Mouse (Mus musculus): ENCODE measurements around the gene Ccdc42.
A peak's percentile ranks its signal among the peaks of the same experiment; 100 is the strongest.

Gene Ccdc42

GRCm38 (mm10) chr11:68585890-68586289, 931 bp upstream of the Ccdc42 start:
- DNase-seq (ENCODE audit: low read depth, low spot score) = peak; percentile 32

GRCm38 (mm10) chr11:68589055-68589809, 2.4 kb downstream of the Ccdc42 start:
- DNase-seq (ENCODE audit: low read depth, low spot score) = peak; percentile 79

- DNase-seq (ENCODE audit: low read depth, low spot score) = no peak
Observed at GRCm38 (mm10) chr11:68591708-68592107, 4.9 kb downstream of the Ccdc42 start.

- no peak for DNase-seq (ENCODE audit: low read depth, low spot score)
Observed at GRCm38 (mm10) chr11:68593247-68593646, 6.4 kb downstream of the Ccdc42 start.

GRCm38 (mm10) chr11:68597912-68598311, 11.1 kb downstream of the Ccdc42 start:
- no peak for DNase-seq (ENCODE audit: low read depth, low spot score)

- no peak for DNase-seq (ENCODE audit: low read depth, low spot score)
Observed at GRCm38 (mm10) chr11:68600551-68601021, 13.8 kb downstream of the Ccdc42 start.

- no peak for DNase-seq (ENCODE audit: low read depth, low spot score)
Observed at GRCm38 (mm10) chr11:68601486-68601991, 14.7 kb downstream of the Ccdc42 start.

- peak; percentile 27 for DNase-seq (ENCODE audit: low read depth, low spot score)
Observed at GRCm38 (mm10) chr11:68602200-68602931, 15.5 kb downstream of the Ccdc42 start.

GRCm38 (mm10) chr11:68607046-68607445, 20.2 kb downstream of the Ccdc42 start:
- no peak for DNase-seq (ENCODE audit: low read depth, low spot score)

- no peak for DNase-seq (ENCODE audit: low read depth, low spot score)
Observed at GRCm38 (mm10) chr11:68609910-68610566, 23.2 kb downstream of the Ccdc42 start.

- DNase-seq (ENCODE audit: low read depth, low spot score) = no peak
Observed at GRCm38 (mm10) chr11:68610567-68610947, 23.7 kb downstream of the Ccdc42 start.

- DNase-seq (ENCODE audit: low read depth, low spot score) = no peak
Observed at GRCm38 (mm10) chr11:68613071-68613711, 26.4 kb downstream of the Ccdc42 start.

- no peak for DNase-seq (ENCODE audit: low read depth, low spot score)
Observed at GRCm38 (mm10) chr11:68622751-68623150, 35.9 kb downstream of the Ccdc42 start.

GRCm38 (mm10) chr11:68623225-68623870, 36.5 kb downstream of the Ccdc42 start:
- DNase-seq (ENCODE audit: low read depth, low spot score) = peak; percentile 21

GRCm38 (mm10) chr11:68623871-68624258, 37.0 kb downstream of the Ccdc42 start:
- no peak for DNase-seq (ENCODE audit: low read depth, low spot score)

GRCm38 (mm10) chr11:68631611-68632316, 44.9 kb downstream of the Ccdc42 start:
- DNase-seq (ENCODE audit: low read depth, low spot score) = no peak

GRCm38 (mm10) chr11:68637861-68638615, 51.2 kb downstream of the Ccdc42 start:
- no peak for DNase-seq (ENCODE audit: low read depth, low spot score)

GRCm38 (mm10) chr11:68641361-68641760, 54.5 kb downstream of the Ccdc42 start:
- DNase-seq (ENCODE audit: low read depth, low spot score) = no peak

GRCm38 (mm10) chr11:68644781-68645180, 58.0 kb downstream of the Ccdc42 start:
- peak; percentile 17 for DNase-seq (ENCODE audit: low read depth, low spot score)

Measured in ES-CJ7 (cell line).